Mouse (Mus musculus): ENCODE measurements at regions not wholly inside any gene's neighbourhood (a gene's known extent, or its start where the extent isn't known, plus 50 kb on each side); places are given as distances from the start of the nearest gene placed in this dataset.
A peak's percentile ranks its signal among the peaks of the same experiment; 100 is the strongest.

- TF ChIP-seq POLR2A (IDR thresholded peaks at IDR 0.05; ENCODE audit: borderline replicate concordance, insufficient read depth, low read length) (no peak), CTCF (IDR thresholded peaks at IDR 0.05; ENCODE audit: borderline replicate concordance, insufficient read depth, low read depth, low read length) (no peak)
- DNase-seq = peak in 1 of 2 experiments; percentile 18
- Histone ChIP-seq H3K4me1 (ENCODE audit: control insufficient read depth, insufficient read depth, low read length) (0 out of 2 replicates have a peak, but pooled peaks cover 4% of the 10 kb centered on the region), H3K4me3 (replicated peaks; ENCODE audit: insufficient read depth, low read depth, low read length) (no peak overlapping the region), H3K27ac (ENCODE audit: insufficient read depth, low read length) (no peak overlapping the region), H3K27me3 (ENCODE audit: control insufficient read depth, insufficient read depth, low read length) (no peaks in the 10 kb centered on the region)
- 44% methylated on average over 1 of the region's 1 CpGs for whole genome bisulfite sequencing
These were observed 351.8 kb downstream of the 9330182O14Rik start for GRCm38 (mm10) chr15:40485997-40486396.

DNA sequence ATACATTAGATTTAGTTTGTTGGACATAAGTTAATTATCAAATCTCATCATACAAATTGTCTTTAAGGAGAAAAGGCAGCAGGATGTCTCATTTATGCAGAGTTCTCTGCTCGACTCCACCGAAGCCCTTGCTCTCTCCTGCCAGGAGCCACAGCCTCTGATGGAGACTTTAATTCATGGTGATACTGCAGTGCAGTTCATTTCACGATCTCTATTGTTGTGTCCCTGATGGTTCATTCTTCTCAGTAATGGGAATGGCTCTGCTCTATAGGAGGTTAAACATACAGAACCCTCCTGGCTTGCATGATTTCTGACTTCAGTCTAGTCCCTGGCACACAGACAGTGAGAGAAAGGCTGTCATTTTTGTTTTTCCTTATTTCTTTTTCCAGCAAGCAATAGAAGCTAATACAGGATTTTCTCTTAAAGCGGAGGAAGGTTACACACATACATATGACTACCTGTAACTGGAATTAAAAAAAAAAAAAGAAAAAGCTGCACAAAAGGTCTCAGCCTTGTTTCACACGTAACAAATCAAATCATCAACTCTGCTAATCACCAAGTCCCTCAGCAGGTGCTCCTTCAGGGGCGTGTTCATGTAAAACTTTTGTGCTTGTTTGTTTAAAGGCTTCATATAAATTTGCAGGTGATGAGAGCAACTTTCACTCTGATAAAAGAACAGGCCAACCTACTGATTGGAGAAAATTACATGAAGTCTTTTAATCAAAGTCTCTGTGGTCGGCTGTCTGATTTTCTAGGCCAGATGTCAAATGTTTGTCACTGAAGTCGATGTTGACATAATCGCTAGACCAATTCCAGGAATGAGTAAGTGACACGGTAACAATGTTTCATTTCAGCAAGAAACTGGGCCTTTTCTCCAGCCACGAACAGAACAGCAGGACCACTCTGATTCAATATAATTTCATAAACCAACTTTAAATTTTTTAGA, 367.3 kb downstream of the 9330182O14Rik start:
- H3K4me3 ChIP-seq (replicated peaks; ENCODE audit: insufficient read depth, low read depth, low read length) = no peak overlapping the region
- no peak for TF ChIP-seq CTCF (IDR thresholded peaks at IDR 0.05; ENCODE audit: borderline replicate concordance, insufficient read depth, low read depth, low read length)
- TF ChIP-seq POLR2A (IDR thresholded peaks at IDR 0.05; ENCODE audit: borderline replicate concordance, insufficient read depth, low read length) = no peak
- no peak for DNase-seq
- H3K4me1 ChIP-seq (ENCODE audit: control insufficient read depth, insufficient read depth, low read length) = no peaks in the 10 kb centered on the region
- 64% methylated on average over 11 of the region's 11 CpGs for WGBS
- no peak overlapping the region for H3K27ac ChIP-seq (ENCODE audit: insufficient read depth, low read length)
- no peaks in the 10 kb centered on the region for H3K27me3 ChIP-seq (ENCODE audit: control insufficient read depth, insufficient read depth, low read length)

DNA sequence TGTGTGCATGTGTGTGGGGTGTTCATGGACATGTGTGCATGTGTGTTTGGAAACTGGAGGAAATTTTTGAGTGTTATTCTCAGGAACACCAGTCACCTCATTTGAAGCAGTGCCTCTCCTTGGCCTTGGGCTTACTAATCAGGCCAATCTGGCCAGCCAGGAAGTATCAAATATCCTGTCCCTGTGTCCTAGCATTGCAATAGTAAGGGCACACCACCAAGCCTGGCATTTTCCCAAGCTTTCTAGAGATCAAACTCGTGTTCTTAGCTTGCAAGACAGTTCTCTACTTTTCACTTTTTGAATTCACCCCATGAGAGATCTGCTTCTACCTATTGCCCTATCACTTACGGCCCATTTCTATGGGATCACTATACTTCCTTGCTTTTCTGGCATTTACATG, 376.7 kb downstream of the 9330182O14Rik start:
- Histone ChIP-seq H3K27ac (ENCODE audit: insufficient read depth, low read length) (no peak overlapping the region), H3K4me3 (replicated peaks; ENCODE audit: insufficient read depth, low read depth, low read length) (no peak overlapping the region), H3K4me1 (ENCODE audit: control insufficient read depth, insufficient read depth, low read length) (no peaks in the 10 kb centered on the region), H3K27me3 (ENCODE audit: control insufficient read depth, insufficient read depth, low read length) (no peaks in the 10 kb centered on the region)
- DNase-seq = no peak
- WGBS = 55% methylated on average over 2 of the region's 2 CpGs
- TF ChIP-seq POLR2A (IDR thresholded peaks at IDR 0.05; ENCODE audit: borderline replicate concordance, insufficient read depth, low read length) (no peak), CTCF (IDR thresholded peaks at IDR 0.05; ENCODE audit: borderline replicate concordance, insufficient read depth, low read depth, low read length) (no peak)

DNA sequence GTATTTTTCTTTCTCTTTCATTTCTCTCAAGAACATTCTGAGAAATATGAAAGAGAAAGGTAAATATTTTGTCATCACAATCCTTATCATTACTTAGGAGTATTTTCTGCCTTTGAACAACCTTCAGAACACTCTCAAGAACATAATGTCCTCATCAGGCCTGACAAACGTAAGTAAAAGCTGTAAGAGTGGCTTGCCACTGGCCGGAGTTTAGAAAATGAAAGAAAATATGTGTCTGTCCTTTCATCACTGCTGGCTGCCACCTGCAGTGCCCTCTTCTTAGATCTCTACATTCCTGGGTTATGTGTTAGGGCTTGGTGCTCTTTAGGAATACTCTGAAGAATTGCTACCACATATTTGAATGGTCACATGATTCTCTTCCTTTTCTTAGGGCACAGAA, 390.2 kb downstream of the 9330182O14Rik start:
- Histone ChIP-seq H3K27me3 (ENCODE audit: control insufficient read depth, insufficient read depth, low read length) (no peaks in the 10 kb centered on the region), H3K4me1 (ENCODE audit: control insufficient read depth, insufficient read depth, low read length) (no peaks in the 10 kb centered on the region), H3K4me3 (replicated peaks; ENCODE audit: insufficient read depth, low read depth, low read length) (no peak overlapping the region), H3K27ac (ENCODE audit: insufficient read depth, low read length) (no peak overlapping the region)
- WGBS = 90% methylated on average over 2 of the region's 2 CpGs
- no peak for DNase-seq
- TF ChIP-seq POLR2A (IDR thresholded peaks at IDR 0.05; ENCODE audit: borderline replicate concordance, insufficient read depth, low read length) (no peak), CTCF (IDR thresholded peaks at IDR 0.05; ENCODE audit: borderline replicate concordance, insufficient read depth, low read depth, low read length) (no peak)

- WGBS = 4% methylated on average over 8 of the region's 8 CpGs
- peak; percentile 53 to 59 for DNase-seq
- TF ChIP-seq CTCF (IDR thresholded peaks at IDR 0.05; ENCODE audit: borderline replicate concordance, insufficient read depth, low read depth, low read length) (no peak), POLR2A (IDR thresholded peaks at IDR 0.05; ENCODE audit: borderline replicate concordance, insufficient read depth, low read length) (0 out of 2 replicates have a peak, but pooled peaks have one; percentile 33)
- Histone ChIP-seq H3K27me3 (ENCODE audit: control insufficient read depth, insufficient read depth, low read length) (no peaks in the 10 kb centered on the region), H3K4me1 (ENCODE audit: control insufficient read depth, insufficient read depth, low read length) (no peaks in the 10 kb centered on the region; the same call in 1 of the 2 replicates), H3K4me3 (replicated peaks; ENCODE audit: insufficient read depth, low read depth, low read length) (peak overlapping the region; percentile 70), H3K27ac (ENCODE audit: insufficient read depth, low read length) (peak overlapping the region; percentile 43; the same call in 1 of the 2 replicates)
These were observed 399.3 kb downstream of the 9330182O14Rik start for GRCm38 (mm10) chr15:40533451-40533873.

- no peak overlapping the region for H3K27ac ChIP-seq (ENCODE audit: insufficient read depth, low read length)
- H3K4me1 ChIP-seq (ENCODE audit: control insufficient read depth, insufficient read depth, low read length) = peaks cover 3% of the 10 kb centered on the region; the same call in 1 of the 2 replicates
- DNase-seq = peak in 1 of 2 experiments; percentile 39
- no peak for TF ChIP-seq CTCF (IDR thresholded peaks at IDR 0.05; ENCODE audit: borderline replicate concordance, insufficient read depth, low read depth, low read length)
- TF ChIP-seq POLR2A (IDR thresholded peaks at IDR 0.05; ENCODE audit: borderline replicate concordance, insufficient read depth, low read length) = no peak
- H3K4me3 ChIP-seq (replicated peaks; ENCODE audit: insufficient read depth, low read depth, low read length) = no peak overlapping the region
- WGBS = 48% methylated on average over 2 of the region's 2 CpGs
- H3K27me3 ChIP-seq (ENCODE audit: control insufficient read depth, insufficient read depth, low read length) = no peaks in the 10 kb centered on the region
These were observed 427.5 kb downstream of the 9330182O14Rik start for GRCm38 (mm10) chr15:40561661-40562060.

DNA sequence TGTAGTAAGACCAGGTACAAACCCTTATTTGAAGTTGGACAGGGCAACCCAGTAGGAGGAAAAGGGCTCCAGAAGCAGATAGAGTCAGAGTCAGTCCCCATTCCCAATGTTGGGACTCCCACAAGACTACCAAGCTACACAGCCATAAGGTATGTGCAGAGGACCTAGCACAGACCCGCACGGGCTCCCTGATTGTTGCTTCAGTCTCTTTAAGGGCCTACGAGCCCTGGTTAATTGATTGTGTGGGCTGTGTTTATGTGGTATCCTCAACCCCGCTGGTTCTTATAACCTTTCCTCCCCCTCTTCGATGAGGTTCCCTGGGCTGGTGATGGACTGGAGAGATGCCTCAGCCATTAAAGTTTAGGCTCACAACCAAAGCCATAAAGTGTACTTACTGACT, 431.6 kb downstream of the 9330182O14Rik start:
- WGBS = 92% methylated on average over 5 of the region's 5 CpGs
- Histone ChIP-seq H3K4me1 (ENCODE audit: control insufficient read depth, insufficient read depth, low read length) (peaks cover 5% of the 10 kb centered on the region; the same call in 1 of the 2 replicates), H3K27me3 (ENCODE audit: control insufficient read depth, insufficient read depth, low read length) (no peaks in the 10 kb centered on the region), H3K27ac (ENCODE audit: insufficient read depth, low read length) (no peak overlapping the region), H3K4me3 (replicated peaks; ENCODE audit: insufficient read depth, low read depth, low read length) (no peak overlapping the region)
- no peak for DNase-seq
- TF ChIP-seq CTCF (IDR thresholded peaks at IDR 0.05; ENCODE audit: borderline replicate concordance, insufficient read depth, low read depth, low read length) (no peak), POLR2A (IDR thresholded peaks at IDR 0.05; ENCODE audit: borderline replicate concordance, insufficient read depth, low read length) (no peak)

All from cerebellum, adult 2 months (tissue).